Mouse (Mus musculus): Measurements from ENCODE around the gene 4833439L19Rik. TPM values are rescaled to one million over a fixed set of nuclear protein-coding genes. Genes with fewer than 3 reads are reported as not detected.

The 4833439L19Rik gene
- 118 and 142 TPM in 2 replicates for polyA plus RNA-seq (2012; rRNA removed; ENCODE audit: low replicate concordance)

DNA sequence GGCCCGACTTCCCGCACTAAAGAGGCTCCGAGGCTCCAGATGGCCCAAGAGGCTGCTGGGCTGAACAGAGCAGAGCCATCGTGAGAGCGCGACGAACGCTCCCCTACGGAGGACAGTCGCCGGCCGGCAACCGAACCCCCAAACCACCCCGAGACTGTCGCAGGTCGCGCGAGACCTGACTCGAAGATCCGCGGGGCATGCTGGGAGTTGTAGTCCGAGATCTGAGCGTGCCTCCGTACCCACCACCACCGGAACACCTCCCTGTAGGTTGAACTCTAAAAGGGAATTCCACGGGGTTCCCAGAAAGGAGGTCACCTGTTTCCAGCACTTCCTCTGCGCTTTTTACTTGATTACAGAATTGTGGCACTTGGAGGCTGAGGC is at the start of gene 4833439L19Rik:
TSS of gene 4833439L19Rik (minus strand) at position 235 of the 381 bp plus-strand sequence.

GRCm38 (mm10) chr13:54610972-54611754 is 45.9 kb upstream of the 4833439L19Rik start, which contains the start of gene Cltb:
Gene Cltb (minus strand): TSS chr13:54611344.

GRCm38 (mm10) chr13:54589996-54590951 is 25.0 kb upstream of the 4833439L19Rik start, which contains the start of the genes Nop16 and Higd2a:
Gene Nop16 (minus strand): TSS chr13:54590090.
Gene Higd2a (plus strand): TSS chr13:54590207.

DNA sequence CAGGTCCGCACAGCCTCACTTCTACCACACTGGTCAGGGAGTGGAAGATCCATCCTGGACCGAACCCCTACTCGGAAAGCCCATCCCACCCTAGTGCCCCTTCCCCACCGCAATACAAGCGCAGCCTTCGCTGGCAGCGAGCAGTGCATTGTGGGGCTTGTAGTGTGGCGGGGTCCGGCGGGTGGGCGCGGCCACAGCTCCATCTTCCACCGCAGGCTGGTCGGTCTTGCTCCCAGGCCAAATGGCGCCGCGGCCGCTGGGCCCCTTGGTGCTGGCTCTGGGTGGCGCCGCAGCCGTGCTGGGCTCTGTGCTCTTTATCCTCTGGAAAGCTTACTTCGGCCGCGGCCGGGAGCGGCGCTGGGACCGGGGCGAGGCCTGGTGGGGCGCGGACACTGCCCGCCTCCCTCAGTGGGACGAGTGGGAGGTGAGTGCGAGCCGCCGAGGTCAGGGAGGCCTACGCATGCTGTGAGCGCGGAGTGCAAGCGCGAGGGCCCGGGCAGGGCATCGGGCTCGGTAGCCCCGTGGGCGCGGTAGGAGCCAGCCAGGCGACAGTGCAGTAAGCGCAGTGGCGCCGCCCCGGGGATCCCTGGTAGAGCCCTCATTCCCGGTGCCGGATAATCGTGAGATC is 9.7 kb upstream of the 4833439L19Rik start, which contains the start of gene Arl10:
TSS of gene Arl10 (plus strand) at position 162 of the 628 bp plus-strand sequence.

DNA sequence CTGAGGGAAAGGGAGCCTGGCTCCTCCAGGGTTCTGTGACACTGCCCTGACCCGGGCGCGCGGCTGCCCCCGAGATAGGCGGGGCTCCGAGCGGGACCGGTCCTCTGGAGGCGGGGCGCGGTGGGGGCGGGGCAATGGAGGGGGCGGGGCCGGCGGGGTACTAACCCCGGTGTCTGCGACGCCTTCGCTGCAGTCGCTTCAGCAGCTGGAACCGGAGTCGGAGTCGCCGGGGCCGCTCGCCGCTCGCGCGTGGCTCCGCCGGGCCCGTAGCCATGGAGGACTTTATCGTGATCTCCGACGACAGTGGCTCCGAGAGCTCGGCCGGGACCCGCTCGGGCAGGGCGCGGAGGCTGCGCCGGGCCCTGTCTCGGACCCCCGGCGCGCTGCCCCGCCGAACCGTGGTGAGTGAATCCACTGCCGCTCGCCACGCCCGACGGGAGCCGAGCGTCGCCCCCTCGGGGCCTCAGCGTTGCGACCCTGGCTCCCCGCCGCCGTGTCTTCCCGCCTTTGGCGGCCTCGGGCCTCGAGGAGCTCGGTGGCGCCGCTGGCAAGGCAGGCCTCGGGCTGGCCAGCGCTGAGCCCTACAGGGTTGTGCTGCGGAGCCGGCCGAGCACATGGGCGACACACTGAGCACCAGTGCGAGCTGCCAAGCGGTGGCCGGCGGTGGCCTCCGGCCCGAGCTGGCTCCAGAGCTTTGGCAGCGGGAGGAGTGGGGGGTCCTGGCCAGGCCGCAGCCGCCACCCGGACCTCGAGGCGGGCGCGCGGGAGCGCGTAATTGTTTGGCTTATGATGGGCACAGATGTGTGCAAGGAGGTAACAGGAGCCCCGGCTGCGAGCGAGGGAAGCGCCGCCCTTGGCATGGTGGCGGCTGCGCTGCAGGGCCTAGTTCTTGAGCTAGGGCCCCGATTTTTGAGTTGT is 61.4 kb downstream of the 4833439L19Rik start, which contains the start of gene Simc1:
TSS of gene Simc1 (plus strand) at position 176 of the 918 bp plus-strand sequence.

Other genes starting within 250 kb of the 4833439L19Rik start
- gene Cplx2, start 194.1 kb downstream of the 4833439L19Rik start, polyA plus RNA-seq (2012; rRNA removed; ENCODE audit: low replicate concordance), result 5.1 and 25.4 TPM in 2 replicates
- gene Thoc3, start 96.6 kb downstream of the 4833439L19Rik start, polyA plus RNA-seq (2012; rRNA removed; ENCODE audit: low replicate concordance), result 34.1 and 44.3 TPM in 2 replicates
- 6.7 and 13.6 TPM in 2 replicates for gene Simc1, start 61.7 kb downstream of the 4833439L19Rik start, polyA plus RNA-seq (2012; rRNA removed; ENCODE audit: low replicate concordance)
- gene Arl10, start 9.6 kb upstream of the 4833439L19Rik start, polyA plus RNA-seq (2012; rRNA removed; ENCODE audit: low replicate concordance), result 23.0 and 32.7 TPM in 2 replicates
- gene Nop16, start 24.7 kb upstream of the 4833439L19Rik start, polyA plus RNA-seq (2012; rRNA removed; ENCODE audit: low replicate concordance), result 10.1 and 18.2 TPM in 2 replicates
- gene Higd2a, start 24.8 kb upstream of the 4833439L19Rik start, polyA plus RNA-seq (2012; rRNA removed; ENCODE audit: low replicate concordance), result 131 and 268 TPM in 2 replicates
- gene Cltb, start 45.9 kb upstream of the 4833439L19Rik start, polyA plus RNA-seq (2012; rRNA removed; ENCODE audit: low replicate concordance), result 40.9 and 68.4 TPM in 2 replicates
- 27.0 and 43.0 TPM in 2 replicates for gene Faf2, start 56.3 kb upstream of the 4833439L19Rik start, polyA plus RNA-seq (2012; rRNA removed; ENCODE audit: low replicate concordance)
- gene Rnf44, start 128.5 kb upstream of the 4833439L19Rik start, polyA plus RNA-seq (2012; rRNA removed; ENCODE audit: low replicate concordance), result 117 and 169 TPM in 2 replicates
- gene Cdhr2, start 136.0 kb upstream of the 4833439L19Rik start, polyA plus RNA-seq (2012; rRNA removed; ENCODE audit: low replicate concordance), result 0.05 and 0.10 TPM in 2 replicates
- gene Gprin1, start 184.4 kb upstream of the 4833439L19Rik start, polyA plus RNA-seq (2012; rRNA removed; ENCODE audit: low replicate concordance), result 0.30 and 0.35 TPM in 2 replicates
- 0.23 TPM in 1 of 2 replicates, not detected in the other for gene Sncb, start 201.2 kb upstream of the 4833439L19Rik start, polyA plus RNA-seq (2012; rRNA removed; ENCODE audit: low replicate concordance)
- gene Eif4e1b, start 218.6 kb upstream of the 4833439L19Rik start, polyA plus RNA-seq (2012; rRNA removed; ENCODE audit: low replicate concordance), result not detected in 2 replicates
- gene Tspan17, start 223.9 kb upstream of the 4833439L19Rik start, polyA plus RNA-seq (2012; rRNA removed; ENCODE audit: low replicate concordance), result 31.1 and 92.2 TPM in 2 replicates

Measured in subcutaneous adipose tissue, adult 2 months (tissue).